Mouse (Mus musculus) forebrain, embryonic 16.5 days (tissue): Measurements from ENCODE around the gene Anks3. TPM values are rescaled to one million over a fixed set of nuclear protein-coding genes. Genes with fewer than 3 reads are reported as not detected.

Experiments used
- ATAC-seq: fragments of 200-750 bp; cut with Nextera tagmentation; 2 replicates; pipeline ENCODE4 v1.8.0; 2017; ENCODE audit warnings: mild to moderate bottlenecking, moderate library complexity
- H3K27ac ChIP-seq: fragments of 300-500 bp; sonication (generic); 2 replicates; pipeline ENCODE4 v1.5.1; 2014; ENCODE audit warnings: low read length, control low read depth
- H3K27me3 ChIP-seq: fragments of 300-500 bp; sonication (generic); replicated peaks from 2 replicates; pipeline ENCODE4 v1.6.1; 2014; ENCODE audit warnings: low read length; ENCODE audit not compliant: control insufficient read depth, insufficient read depth
- H3K36me3 ChIP-seq: fragments of 300-500 bp; sonication (generic); 2 replicates; pipeline ENCODE4 v1.6.1; 2014; ENCODE audit not compliant: control insufficient read depth, insufficient read depth
- H3K4me1 ChIP-seq: fragments of 300-500 bp; sonication (generic); replicated peaks from 2 replicates; pipeline ENCODE4 v1.6.1; 2014; ENCODE audit warnings: low read length; ENCODE audit not compliant: control insufficient read depth, insufficient read depth
- H3K4me2 ChIP-seq: fragments of 300-500 bp; sonication (generic); 2 replicates; pipeline ENCODE4 v1.6.1; 2014; ENCODE audit warnings: mild to moderate bottlenecking, low read length, control low read depth
- H3K4me3 ChIP-seq: fragments of 300-500 bp; sonication (generic); replicated peaks from 2 replicates; pipeline ENCODE4 v1.5.1; 2014; ENCODE audit warnings: mild to moderate bottlenecking, low read length, control low read depth
- H3K9ac ChIP-seq: fragments of 300-500 bp; sonication (generic); replicated peaks from 2 replicates; pipeline ENCODE4 v1.6.1; 2014; ENCODE audit warnings: low read depth, low read length, control low read depth
- H3K9me3 ChIP-seq: fragments of 300-500 bp; sonication (generic); 2 replicates; pipeline ENCODE4 v1.6.1; 2016; ENCODE audit warnings: low read length; ENCODE audit not compliant: control insufficient read depth
- WGBS: fragments of 180-500 bp; shearing (Covaris S2); extraction: QIAGEN DNeasy Blood & Tissue Kit; methylation state at CpG from one replicate; pipeline ENCODE4 v1.1.7; 2014; 5-methylcytosine and 5-hydroxymethylcytosine counted together
- polyA plus RNA-seq: library from polyadenylated mRNA; unstranded; fragments of >200 nt; fragmentation: Nextera tagmentation; extraction: Ambion mirVana; gene quantifications from 2 replicates; pipeline ENCODE4 v1.2.1, GENCODE M21; 2015

The Anks3 gene
- polyA plus RNA-seq, 1 experiment from 2014 or later: 85.7 TPM

GRCm38 (mm10) chr16:4947378-4947777 lies 16.6 kb downstream of the Anks3 start:
- H3K27me3 ChIP-seq: no peaks in the 10 kb centered on the region
- no peak overlapping the region for H3K4me3 ChIP-seq
- no peak overlapping the region for H3K27ac ChIP-seq
- H3K9ac ChIP-seq: no peak overlapping the region
- 83% methylated on average over 4 of the region's 4 CpGs for WGBS
- no peaks in the 10 kb centered on the region for H3K4me1 ChIP-seq
- H3K9me3 ChIP-seq: no peaks in the 10 kb centered on the region
- no peak for ATAC-seq
- H3K36me3 ChIP-seq: peaks cover 22% of the 10 kb centered on the region
- H3K4me2 ChIP-seq: no peak overlapping the region

- H3K4me2 ChIP-seq: no peak overlapping the region
- no peak for ATAC-seq
These were observed 17.9 kb downstream of the Anks3 start for GRCm38 (mm10) chr16:4946155-4946554.

DNA sequence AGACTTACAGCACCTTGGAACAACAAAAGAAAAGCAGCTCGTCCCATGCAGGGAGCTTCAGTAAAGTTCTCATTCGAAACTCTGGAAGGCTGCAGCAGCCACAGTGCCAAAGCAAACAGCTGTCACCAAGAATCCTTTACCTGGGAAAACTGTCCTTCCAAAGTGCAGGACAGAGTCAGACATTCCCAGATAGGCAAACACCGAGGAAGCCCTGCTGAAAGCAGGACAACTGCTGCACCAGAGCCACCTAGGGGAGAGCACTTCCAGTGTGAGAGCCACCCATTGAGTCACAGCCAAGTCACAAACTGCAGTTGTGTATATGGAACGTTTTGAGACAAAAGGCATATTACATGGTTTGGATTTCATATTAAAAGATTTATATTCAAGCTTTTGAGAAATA lies 18.6 kb downstream of the Anks3 start:
- Histone ChIP-seq H3K9ac (no peak overlapping the region), H3K4me1 (peaks cover 3% of the 10 kb centered on the region), H3K36me3 (peaks cover 30% of the 10 kb centered on the region), H3K9me3 (no peaks in the 10 kb centered on the region), H3K27me3 (no peaks in the 10 kb centered on the region), H3K27ac (no peak overlapping the region), H3K4me3 (no peak overlapping the region), H3K4me2 (no peak overlapping the region)
- 85% methylated on average over 4 of the region's 4 CpGs for WGBS
- no peak for ATAC-seq

More at GRCm38 (mm10) chr16:4946155-4946554, 17.9 kb downstream of the Anks3 start:
- no peak overlapping the region for H3K9ac ChIP-seq
- no peaks in the 10 kb centered on the region for H3K9me3 ChIP-seq
- WGBS: 89% methylated on average over 3 of the region's 3 CpGs
- H3K4me3 ChIP-seq: no peak overlapping the region
- no peaks in the 10 kb centered on the region for H3K4me1 ChIP-seq
- no peak overlapping the region for H3K27ac ChIP-seq
- no peaks in the 10 kb centered on the region for H3K27me3 ChIP-seq
- peaks cover 29% of the 10 kb centered on the region for H3K36me3 ChIP-seq

- Histone ChIP-seq H3K27ac (no peak overlapping the region), H3K27me3 (no peaks in the 10 kb centered on the region), H3K4me1 (peaks cover 14% of the 10 kb centered on the region), H3K9ac (no peak overlapping the region), H3K36me3 (peaks cover 22% of the 10 kb centered on the region), H3K4me3 (no peak overlapping the region), H3K9me3 (no peaks in the 10 kb centered on the region), H3K4me2 (no peak overlapping the region)
- ATAC-seq: no peak
- 94% methylated on average over 3 of the region's 3 CpGs for WGBS
These were observed 20.6 kb downstream of the Anks3 start for GRCm38 (mm10) chr16:4943431-4943830.

- H3K9ac ChIP-seq: no peak overlapping the region
- no peak overlapping the region for H3K27ac ChIP-seq
- H3K36me3 ChIP-seq: peaks cover 20% of the 10 kb centered on the region
- H3K4me3 ChIP-seq: no peak overlapping the region
- 91% methylated on average over 8 of the region's 8 CpGs for WGBS
- H3K4me1 ChIP-seq: peaks cover 16% of the 10 kb centered on the region
- no peaks in the 10 kb centered on the region for H3K27me3 ChIP-seq
- H3K9me3 ChIP-seq: no peaks in the 10 kb centered on the region
- no peak overlapping the region for H3K4me2 ChIP-seq
- ATAC-seq: no peak
These were observed 21.1 kb downstream of the Anks3 start for GRCm38 (mm10) chr16:4942868-4943267.

DNA sequence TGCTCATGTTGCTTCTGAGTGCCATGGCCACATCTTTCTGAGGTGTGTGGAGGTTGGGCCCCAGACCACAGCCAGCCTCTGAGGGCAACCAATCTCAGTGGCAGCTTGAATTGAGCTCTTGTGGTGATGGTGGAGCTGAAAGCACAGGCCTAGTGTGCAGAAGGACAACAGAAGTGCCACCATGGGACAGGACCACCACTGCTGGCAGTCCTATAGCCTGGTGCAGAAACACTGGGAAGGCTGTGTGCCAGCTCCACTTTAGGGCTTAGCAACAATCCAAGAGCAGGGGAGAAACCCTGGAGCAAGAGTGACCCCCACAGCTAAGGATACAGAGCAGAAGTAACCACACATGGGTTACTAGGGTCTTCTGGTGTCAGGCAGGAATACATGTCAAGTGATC lies 23.0 kb downstream of the Anks3 start:
- no peak overlapping the region for H3K9ac ChIP-seq
- peaks cover 16% of the 10 kb centered on the region for H3K4me1 ChIP-seq
- H3K27ac ChIP-seq: no peak overlapping the region
- ATAC-seq: no peak
- H3K4me3 ChIP-seq: no peak overlapping the region
- no peak overlapping the region for H3K4me2 ChIP-seq
- no peaks in the 10 kb centered on the region for H3K27me3 ChIP-seq
- H3K36me3 ChIP-seq: peaks cover 20% of the 10 kb centered on the region
- H3K9me3 ChIP-seq: no peaks in the 10 kb centered on the region

DNA sequence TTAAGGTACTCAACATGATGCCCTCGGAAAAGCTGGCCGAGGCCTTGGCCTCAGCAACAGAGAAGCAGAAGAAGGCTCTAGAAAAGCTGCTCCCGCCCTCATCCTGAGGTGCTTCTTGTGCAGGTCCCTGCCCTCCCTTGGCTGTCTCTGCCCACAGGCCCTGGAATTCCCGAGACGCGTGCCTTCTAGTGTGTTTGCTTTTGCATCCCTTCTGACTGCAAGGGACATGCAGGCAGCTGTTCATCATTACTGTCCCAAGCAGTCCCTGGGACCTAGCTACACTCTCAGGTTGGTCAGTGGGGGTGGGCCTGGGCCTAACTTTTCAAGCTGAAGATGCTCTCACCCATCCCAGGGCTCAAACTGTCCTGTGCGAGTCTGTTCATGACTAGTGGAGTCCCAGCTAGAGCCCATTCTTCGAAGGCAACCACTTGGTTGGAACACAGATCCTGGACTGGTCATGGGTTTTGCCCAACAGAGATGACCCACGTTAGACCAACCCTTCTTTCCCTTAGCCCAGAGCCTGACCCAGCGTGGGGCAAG lies 23.6 kb downstream of the Anks3 start:
- Histone ChIP-seq H3K9ac (no peak overlapping the region), H3K27ac (no peak overlapping the region), H3K36me3 (peaks cover 20% of the 10 kb centered on the region), H3K4me2 (no peak overlapping the region), H3K9me3 (no peaks in the 10 kb centered on the region), H3K27me3 (no peaks in the 10 kb centered on the region), H3K4me1 (peaks cover 16% of the 10 kb centered on the region), H3K4me3 (no peak overlapping the region)
- 90% methylated on average over 10 of the region's 10 CpGs for WGBS
- no peak for ATAC-seq

GRCm38 (mm10) chr16:4939412-4939811 lies 24.6 kb downstream of the Anks3 start:
- Histone ChIP-seq H3K4me3 (peak overlapping the region; percentile 90), H3K9me3 (no peaks in the 10 kb centered on the region), H3K27ac (peak overlapping the region; percentile 65), H3K4me2 (peak overlapping the region; percentile 90), H3K36me3 (peaks cover 23% of the 10 kb centered on the region), H3K9ac (peak overlapping the region; percentile 91), H3K4me1 (peaks cover 16% of the 10 kb centered on the region), H3K27me3 (no peaks in the 10 kb centered on the region)
- peak; percentile 61 for ATAC-seq
- 1% methylated on average over 16 of the region's 16 CpGs for WGBS

DNA sequence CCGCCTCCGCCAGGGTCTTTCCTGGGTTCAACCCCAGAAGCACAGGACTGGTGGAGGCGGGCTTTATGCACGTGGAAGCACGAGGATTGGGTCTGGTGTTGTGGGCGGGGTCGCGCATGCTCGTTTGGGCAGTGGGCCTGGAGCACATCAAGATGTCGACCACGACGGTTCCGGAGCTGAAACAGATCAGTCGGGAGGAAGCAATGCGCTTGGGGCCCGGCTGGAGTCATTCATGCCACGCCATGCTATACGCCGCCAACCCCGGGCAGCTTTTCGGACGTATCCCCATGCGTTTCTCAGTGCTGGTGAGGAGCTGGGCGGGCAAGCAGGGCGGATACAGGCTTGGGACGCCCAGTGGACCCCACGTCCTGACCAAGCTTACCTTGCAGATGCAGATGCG lies 25.0 kb downstream of the Anks3 start:
- 0% methylated on average over 28 of the region's 28 CpGs for WGBS
- peak; percentile 97 for ATAC-seq
- H3K36me3 ChIP-seq: peaks cover 23% of the 10 kb centered on the region
- no peaks in the 10 kb centered on the region for H3K27me3 ChIP-seq
- H3K9ac ChIP-seq: peak overlapping the region; percentile 91
- peak overlapping the region; percentile 65 for H3K27ac ChIP-seq
- peaks cover 16% of the 10 kb centered on the region for H3K4me1 ChIP-seq
- H3K9me3 ChIP-seq: no peaks in the 10 kb centered on the region
- H3K4me2 ChIP-seq: peak overlapping the region; percentile 90
- peak overlapping the region; percentile 90 for H3K4me3 ChIP-seq

DNA sequence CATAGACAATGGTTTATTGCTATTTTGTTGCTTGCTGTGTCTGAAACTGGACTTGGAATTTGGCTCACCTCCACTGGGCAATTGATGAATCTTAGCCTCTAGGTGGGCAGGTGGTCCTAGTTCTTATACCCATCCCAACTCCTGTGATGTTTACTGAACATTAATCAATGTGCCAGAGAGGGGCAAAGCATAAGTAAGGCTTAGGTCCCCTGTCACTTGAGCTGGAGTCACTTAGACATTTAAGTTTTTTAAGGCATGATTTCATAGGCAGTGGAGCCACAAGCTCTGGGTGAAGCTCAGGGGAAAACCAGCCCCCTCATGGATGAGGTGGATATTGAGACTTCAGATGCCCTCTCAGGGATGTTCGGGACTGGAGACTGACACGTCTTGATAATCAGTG lies 25.5 kb downstream of the Anks3 start, which contains the start of gene Nudt16l1:
Nudt16l1 (plus strand) TSS at position 301 of the 400 bp plus-strand sequence.
- Histone ChIP-seq H3K4me1 (peaks cover 16% of the 10 kb centered on the region), H3K27ac (peak within 1 kb of the TSS; percentile 65), H3K4me3 (peak within 1 kb of the TSS; percentile 90), H3K9me3 (no peaks in the 10 kb centered on the region), H3K36me3 (peaks cover 23% of the 10 kb centered on the region), H3K27me3 (no peaks in the 10 kb centered on the region), H3K9ac (peak within 1 kb of the TSS; percentile 91), H3K4me2 (peak within 1 kb of the TSS; percentile 90)
- 3% methylated on average over 2 of the region's 2 CpGs for WGBS
- ATAC-seq: no peak
